Mouse (Mus musculus): ENCODE data around the gene Ago4.

The Ago4 gene

DNA sequence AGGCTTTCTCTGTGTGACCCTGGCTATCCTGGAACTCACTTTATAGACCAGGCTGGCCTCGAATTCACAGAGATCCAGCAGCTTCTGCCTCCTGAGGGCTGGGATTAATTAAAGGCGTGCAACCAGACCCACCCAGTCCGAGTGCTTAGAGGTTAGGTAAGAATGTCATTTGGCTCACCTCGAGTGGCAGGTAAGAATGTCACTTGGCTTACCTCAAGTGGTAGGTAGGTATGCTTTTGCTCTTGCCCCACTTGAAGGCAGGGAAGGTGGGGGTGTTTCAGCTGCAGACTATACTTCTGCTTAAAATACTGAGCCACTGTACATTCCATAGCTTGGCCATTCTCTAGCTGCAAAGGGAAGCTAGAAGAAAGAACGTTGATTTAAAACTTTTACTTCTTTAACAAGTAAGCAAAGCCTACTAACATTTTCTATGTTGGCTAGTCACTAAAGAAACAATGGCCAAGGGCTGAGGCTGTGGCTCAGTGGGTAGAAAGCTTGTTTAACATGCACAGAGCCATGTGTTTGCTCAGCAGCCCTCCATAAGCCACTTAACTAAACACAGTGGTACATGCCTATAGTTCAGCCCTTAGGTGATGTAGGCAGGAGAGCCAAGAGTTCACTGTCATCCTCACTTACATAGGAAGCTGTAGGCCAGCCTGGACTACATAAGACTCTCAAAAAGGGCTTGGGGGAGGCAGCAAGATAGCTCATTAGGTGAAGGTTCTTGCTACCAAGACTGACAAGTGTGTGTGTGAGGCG, 20.8 kb downstream of the Ago4 start:
- DNase-seq (ENCODE audit: low spot score in 2 of 2) = no peak

DNA sequence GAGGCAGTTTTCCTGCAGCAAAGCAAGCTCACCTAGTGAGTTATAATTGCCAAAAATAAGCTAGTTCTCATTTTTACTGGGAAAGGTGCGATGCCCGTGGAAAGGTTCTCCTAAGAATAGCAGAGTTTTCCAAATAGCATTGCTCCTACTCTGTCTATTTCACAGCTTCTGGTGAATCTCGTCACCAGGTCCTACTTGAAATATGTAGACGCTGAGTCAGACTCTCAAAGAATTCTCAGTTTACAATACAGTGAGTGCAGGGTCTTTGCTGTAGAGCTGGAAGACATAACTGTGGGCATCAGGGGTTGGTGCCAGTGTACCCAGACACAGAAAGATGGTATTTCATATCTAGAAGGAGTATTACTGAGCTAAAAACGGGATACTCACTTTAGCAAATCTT, 22.3 kb downstream of the Ago4 start:
- DNase-seq (ENCODE audit: low spot score in 2 of 2) = no peak

GRCm38 (mm10) chr4:126509072-126509471, 24.2 kb downstream of the Ago4 start:
- DNase-seq (ENCODE audit: low spot score in 2 of 2) = no peak

- DNase-seq (ENCODE audit: low spot score in 2 of 2) = no peak
Observed at GRCm38 (mm10) chr4:126508110-126508899, 25.0 kb downstream of the Ago4 start.

DNA sequence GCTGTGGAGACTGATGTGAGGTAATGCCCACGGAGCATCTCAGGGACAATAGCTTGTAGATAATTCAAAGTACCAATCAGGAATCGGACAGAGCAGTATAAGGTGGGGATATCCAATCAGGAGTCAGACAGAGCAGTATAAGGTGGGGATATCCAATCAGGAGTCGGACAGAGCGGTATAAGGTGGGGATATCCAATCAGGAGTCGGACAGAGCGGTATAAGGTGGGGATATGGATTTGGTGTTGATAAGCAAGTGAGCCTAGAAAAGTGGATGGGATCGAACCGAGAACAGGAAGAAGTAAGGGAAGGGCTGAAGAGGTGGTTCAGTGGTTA, 30.3 kb downstream of the Ago4 start:
- DNase-seq (ENCODE audit: low spot score in 2 of 2) = no peak

DNA sequence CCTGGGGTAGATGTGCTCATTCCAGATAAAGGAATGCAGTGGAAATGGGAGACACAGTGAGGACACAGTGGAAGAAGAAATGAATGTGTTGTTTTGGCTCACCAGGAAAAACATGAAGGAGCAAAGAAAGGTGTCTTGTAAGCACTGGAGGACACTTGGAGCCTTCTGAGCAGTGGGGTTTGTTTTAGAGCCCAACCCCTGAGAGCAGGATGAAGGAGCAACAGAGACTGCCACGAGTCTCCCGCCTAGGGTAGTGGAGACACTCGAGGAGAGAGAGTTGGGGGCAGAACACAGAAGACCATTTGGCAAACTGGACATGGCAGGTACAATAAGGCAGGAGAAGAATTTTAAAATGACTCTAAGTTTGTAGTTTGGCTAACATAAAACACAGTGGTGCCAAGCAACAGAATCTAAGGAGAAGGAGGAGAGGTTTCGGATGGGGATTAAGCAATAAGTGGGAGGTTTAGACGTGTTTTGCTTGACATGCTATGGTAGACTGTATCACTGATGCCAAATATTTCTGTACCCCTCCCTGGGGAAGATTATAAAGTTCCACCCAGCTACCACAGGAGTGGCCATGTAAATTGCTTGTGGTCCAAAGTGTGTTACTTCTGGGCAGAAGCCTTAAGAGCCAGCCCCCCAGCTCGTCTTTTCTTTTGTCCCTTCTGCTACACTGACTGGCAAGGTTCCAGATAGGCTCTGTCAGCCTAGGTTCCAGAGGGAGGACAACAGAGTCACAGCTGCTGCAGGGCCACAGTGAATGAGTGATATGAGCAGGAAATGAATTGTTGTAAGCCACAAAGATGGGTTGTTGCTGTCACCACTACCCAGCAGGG, 30.9 kb downstream of the Ago4 start:
- no peak for DNase-seq (ENCODE audit: low spot score in 2 of 2)

DNA sequence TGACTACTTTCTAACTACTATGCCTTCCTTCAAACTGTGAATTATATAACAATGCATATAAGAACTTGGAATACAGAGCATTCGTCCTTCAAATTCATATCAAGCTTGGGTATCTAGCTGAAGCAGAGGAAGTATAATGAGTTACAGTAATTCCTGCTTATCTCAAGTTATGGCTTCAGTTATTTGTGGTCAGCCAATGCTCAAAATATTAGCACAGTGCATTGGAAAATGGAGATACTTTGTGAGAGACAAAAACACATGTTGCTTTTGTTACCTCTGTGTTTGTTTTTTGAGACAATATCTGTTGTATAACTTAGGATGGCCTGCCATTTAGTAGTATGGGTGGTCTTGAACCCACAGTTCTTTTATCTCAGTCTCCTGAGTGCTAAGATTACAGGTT, 34.7 kb downstream of the Ago4 start:
- DNase-seq (ENCODE audit: low spot score in 2 of 2) = no peak

GRCm38 (mm10) chr4:126496963-126497362, 36.3 kb downstream of the Ago4 start:
- DNase-seq (ENCODE audit: low spot score in 2 of 2) = no peak

GRCm38 (mm10) chr4:126495942-126496790, 37.1 kb downstream of the Ago4 start:
- DNase-seq (ENCODE audit: low spot score in 2 of 2) = no peak

GRCm38 (mm10) chr4:126495453-126495852, 37.8 kb downstream of the Ago4 start:
- no peak for DNase-seq (ENCODE audit: low spot score in 2 of 2)

DNA sequence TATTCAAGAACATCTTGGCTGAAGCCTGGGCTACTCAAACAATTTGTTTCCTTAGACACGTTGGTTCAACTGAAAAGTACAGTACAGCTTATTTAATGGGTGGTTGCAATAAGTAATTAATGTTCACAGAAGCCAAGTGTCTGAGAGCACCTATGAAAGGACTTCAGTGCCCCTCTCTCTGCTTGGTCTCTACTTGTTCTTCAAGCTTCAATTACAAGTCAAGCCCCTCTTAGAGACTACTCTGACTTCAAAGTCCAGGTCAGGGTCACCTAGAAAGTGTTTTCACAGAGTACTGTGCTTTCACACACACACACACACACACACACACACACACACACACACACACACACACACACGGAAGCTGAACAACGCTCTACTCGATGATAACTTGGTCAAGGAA, 39.9 kb downstream of the Ago4 start:
- no peak for DNase-seq (ENCODE audit: low spot score in 2 of 2)

- DNase-seq (ENCODE audit: low spot score in 2 of 2) = no peak
Observed at GRCm38 (mm10) chr4:126491977-126492376, 41.3 kb downstream of the Ago4 start.

GRCm38 (mm10) chr4:126490726-126491125, 42.5 kb downstream of the Ago4 start:
- DNase-seq (ENCODE audit: low spot score in 2 of 2) = no peak

GRCm38 (mm10) chr4:126489811-126490210, 43.5 kb downstream of the Ago4 start:
- no peak for DNase-seq (ENCODE audit: low spot score in 2 of 2)

DNA sequence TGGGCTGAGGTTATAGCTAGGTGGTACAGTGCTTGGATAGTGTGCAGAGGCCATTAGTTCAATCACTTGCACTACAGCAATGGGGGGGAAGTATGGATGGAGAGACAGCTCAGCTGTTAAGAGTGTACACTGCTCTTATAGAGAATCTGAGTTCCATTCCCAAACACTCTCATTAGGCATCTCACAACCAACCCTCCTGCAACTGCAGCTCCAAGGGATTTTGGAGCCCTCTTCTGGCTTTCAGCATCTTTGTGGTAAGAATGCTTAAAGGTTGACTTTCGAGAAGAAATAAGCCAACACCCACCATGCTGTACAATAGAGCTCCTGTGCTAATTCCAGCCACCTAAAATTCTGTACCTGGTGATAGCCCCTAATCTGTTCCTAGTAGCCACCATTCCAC, 47.1 kb downstream of the Ago4 start:
- no peak for DNase-seq (ENCODE audit: low spot score in 2 of 2)

DNA sequence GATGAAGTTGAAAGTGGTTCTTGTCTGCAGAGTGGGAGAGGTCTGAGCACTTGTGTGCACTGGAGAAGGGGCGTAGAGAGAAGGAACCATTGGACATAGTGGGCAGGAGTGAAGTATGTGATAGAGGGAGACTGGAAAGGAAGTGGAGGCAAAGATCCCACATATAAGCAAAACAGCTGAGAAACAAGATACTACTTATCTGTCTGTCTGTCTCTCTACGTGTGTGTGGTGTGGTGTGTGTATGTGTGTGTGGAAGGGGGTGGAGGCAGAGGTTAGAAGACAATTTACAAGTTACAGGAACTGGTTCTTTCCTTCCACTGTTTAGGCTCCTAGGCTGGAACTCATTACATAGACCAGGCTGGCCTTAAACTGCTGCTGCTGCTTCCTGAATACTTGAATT, 48.2 kb downstream of the Ago4 start:
- no peak for DNase-seq (ENCODE audit: low spot score in 2 of 2)

DNA sequence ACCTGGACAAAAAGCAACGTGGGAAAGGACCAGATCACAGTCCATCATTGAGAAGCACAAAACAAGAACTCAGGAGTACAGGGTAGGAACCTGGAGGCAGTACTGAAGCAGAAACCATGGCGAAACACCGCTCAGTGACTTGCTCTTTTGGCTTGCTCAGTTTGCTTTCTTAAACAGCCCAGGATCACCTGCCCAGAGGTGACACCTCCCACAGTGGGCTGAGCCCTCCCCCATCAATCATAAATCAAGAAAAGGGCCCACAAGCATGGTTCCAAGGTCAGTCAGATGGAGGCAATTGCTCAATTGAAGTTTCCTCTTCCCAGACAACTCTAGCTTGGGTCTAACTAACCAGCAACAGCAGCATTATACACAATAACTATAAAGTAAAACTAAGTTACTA, 49.4 kb downstream of the Ago4 start:
- no peak for DNase-seq (ENCODE audit: low spot score in 2 of 2)

GRCm38 (mm10) chr4:126482951-126483350, 50.3 kb downstream of the Ago4 start:
- no peak for DNase-seq (ENCODE audit: low spot score in 2 of 2)

DNA sequence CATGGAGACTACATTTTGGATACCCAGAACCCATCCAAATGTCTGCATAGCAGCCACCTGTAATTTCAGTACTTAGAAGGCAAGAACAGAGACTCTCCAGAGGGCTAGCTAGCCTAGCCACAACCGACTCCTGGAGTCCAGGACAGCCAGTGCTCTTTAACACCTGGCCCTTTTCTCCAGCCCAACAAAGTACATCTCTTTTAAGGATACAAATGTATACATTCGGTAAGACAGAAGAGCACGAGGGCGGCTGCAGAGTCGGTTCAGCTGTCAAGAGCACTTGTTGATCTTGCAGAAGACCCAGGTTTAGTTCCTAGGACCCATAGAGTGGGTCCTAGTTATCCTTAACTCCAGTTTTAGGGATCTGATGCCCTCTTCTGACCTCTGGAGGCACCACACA, 51.8 kb downstream of the Ago4 start:
- DNase-seq (ENCODE audit: low spot score in 2 of 2) = no peak

DNA sequence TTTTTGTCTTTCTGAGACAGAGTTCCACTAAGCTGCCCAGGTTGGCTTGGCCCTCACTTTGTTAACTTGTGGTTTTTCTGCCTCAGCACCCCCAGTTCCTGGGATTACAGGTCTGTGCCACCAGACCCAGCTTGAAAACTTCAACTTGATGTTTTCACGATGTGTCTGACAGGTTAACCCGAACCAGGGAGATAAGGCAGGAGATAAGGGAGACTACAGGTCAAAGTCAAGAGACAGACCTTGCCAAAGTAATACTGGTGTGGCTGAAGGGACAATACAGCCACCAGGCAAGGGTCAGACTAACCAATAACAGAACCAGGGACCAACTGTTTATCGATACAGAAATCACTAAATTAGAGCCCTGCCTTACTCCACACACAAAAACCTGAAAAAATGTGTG, 53.0 kb downstream of the Ago4 start:
- DNase-seq (ENCODE audit: low spot score in 2 of 2) = no peak

GRCm38 (mm10) chr4:126473031-126473430, 60.2 kb downstream of the Ago4 start:
- DNase-seq (ENCODE audit: low spot score in 2 of 2) = no peak

DNA sequence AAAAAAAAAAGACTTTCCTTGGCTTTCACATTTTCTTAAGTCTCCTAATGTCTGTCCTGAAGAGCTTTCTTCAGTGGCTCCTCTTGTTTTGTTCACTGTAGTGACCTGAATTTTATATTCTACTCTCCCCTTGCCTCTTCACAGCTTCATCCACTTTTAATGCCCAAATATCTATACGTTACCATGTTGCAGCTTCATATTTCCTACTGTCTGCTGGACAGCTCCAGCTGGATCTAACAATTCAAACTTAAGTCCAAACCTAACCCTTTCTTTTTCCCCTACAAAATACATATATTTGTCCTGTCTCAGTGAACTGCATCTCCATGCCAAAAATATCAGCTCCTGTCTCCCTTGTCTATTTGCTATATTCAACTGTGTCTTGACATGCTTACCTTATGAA, 63.9 kb downstream of the Ago4 start:
- DNase-seq (ENCODE audit: low spot score in 2 of 2) = no peak
